Mouse (Mus musculus): ENCODE results near the gene Mamdc2.

- TF ChIP-seq CTCF (IDR thresholded peaks at IDR 0.05; ENCODE audit: low read depth) (no peak), EP300 (optimal IDR thresholded peaks at IDR 0.05) (no peak)
Measured at GRCm38 (mm10) chr19:23351808-23352491, 96.3 kb downstream of the Mamdc2 start.
